Mouse (Mus musculus): ENCODE data around the gene Tgfbrap1.

GRCm38 (mm10) chr1:43072561-43072960, 25.9 kb downstream of the Tgfbrap1 start:
- TF ChIP-seq ETS1 (conservative IDR thresholded peaks at IDR 0.05; ENCODE audit: low read depth, low read length) (no peak), MAFK (IDR thresholded peaks at IDR 0.05; ENCODE audit: insufficient replicate concordance, low read length) (no peak), POLR2A (IDR thresholded peaks at IDR 0.05; ENCODE audit: low read depth, low read length) (no peak), CTCF (conservative IDR thresholded peaks at IDR 0.05 in 1 of 2, IDR thresholded peaks at IDR 0.05 in 1 of 2; ENCODE audit: low read depth in 2 of 2, low read length in 2 of 2) (no peak), USF2 (conservative IDR thresholded peaks at IDR 0.05; ENCODE audit: low read depth, low read length) (no peak), EP300 (IDR thresholded peaks at IDR 0.05; ENCODE audit: low read length) (no peak), MYC (IDR thresholded peaks at IDR 0.05; ENCODE audit: low read depth, low read length) (no peak), RCOR1 (conservative IDR thresholded peaks at IDR 0.05; ENCODE audit: low read depth, low read length) (no peak), ZKSCAN1 (IDR thresholded peaks at IDR 0.05; ENCODE audit: borderline replicate concordance, low read depth, low read length) (no peak), USF1 (IDR thresholded peaks at IDR 0.05; ENCODE audit: low read depth, low read length) (no peak), POLR2AphosphoS2 (IDR thresholded peaks at IDR 0.05; ENCODE audit: low read depth, low read length) (no peak), MAX (IDR thresholded peaks at IDR 0.05; ENCODE audit: low read length) (no peak), NELFE (IDR thresholded peaks at IDR 0.05; ENCODE audit: low read depth, low read length) (no peak), E2F4 (IDR thresholded peaks at IDR 0.05; ENCODE audit: insufficient replicate concordance, low read depth, low read length) (no peak)
